Mouse (Mus musculus): ENCODE measurements around the gene A430078G23Rik. TPM values are rescaled to one million over a fixed set of nuclear protein-coding genes. Genes with fewer than 3 reads are reported as not detected.

A430078G23Rik gene
- polyA plus RNA-seq, 1 experiment from 2014 or later: not detected

GRCm38 (mm10) chr8:3421507-3421906, 68.3 kb downstream of the A430078G23Rik start:
- H3K9ac ChIP-seq (ENCODE audit: low read length): no peak overlapping the region
- H3K27me3 ChIP-seq (ENCODE audit: control insufficient read depth, insufficient read depth, low read length): no peaks in the 10 kb centered on the region
- no peaks in the 10 kb centered on the region for H3K9me3 ChIP-seq (ENCODE audit: control insufficient read depth, low read length)
- no peak overlapping the region for H3K4me2 ChIP-seq (ENCODE audit: low read length)
- 85% methylated on average over 5 of the region's 5 CpGs for WGBS
- no peak overlapping the region for H3K27ac ChIP-seq (replicated peaks in 1 of 2; ENCODE audit: control insufficient read depth in 1 of 2, insufficient read depth in 1 of 2, low read depth in 2 of 2, low read length in 2 of 2)
- no peaks in the 10 kb centered on the region for H3K36me3 ChIP-seq (ENCODE audit: control insufficient read depth, insufficient read depth, low read length)
- H3K4me3 ChIP-seq (ENCODE audit: control insufficient read depth in 1 of 2, insufficient read depth in 1 of 2, low read depth in 1 of 2, low read length in 2 of 2): no peak overlapping the region
- peaks cover 21 to 29% of the 10 kb centered on the region in 2 experiments for H3K4me1 ChIP-seq (ENCODE audit: control insufficient read depth in 2 of 2, insufficient read depth in 2 of 2, low read length in 2 of 2)
- no peak for ATAC-seq (ENCODE audit: insufficient number of reproducible peaks, insufficient read depth, low FRiP score, low read depth)

DNA sequence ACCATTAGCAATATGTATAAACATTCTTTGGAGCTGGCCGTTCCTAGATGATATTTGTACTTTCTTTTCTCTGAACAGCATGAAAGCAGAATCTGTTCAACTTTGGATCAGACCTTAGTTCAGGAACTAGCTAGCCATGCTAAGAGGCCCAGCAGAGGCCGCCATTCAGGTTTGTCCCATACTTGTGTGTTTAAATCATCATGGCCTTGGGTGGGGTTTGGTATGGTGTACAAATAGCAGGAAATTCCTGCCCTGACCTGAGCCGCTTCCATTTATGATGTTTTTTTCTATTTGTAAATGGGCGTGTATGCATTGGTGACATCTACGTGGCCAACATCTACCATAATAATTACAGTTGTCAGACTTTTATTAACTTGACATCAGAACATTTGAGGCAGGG, 72.0 kb downstream of the A430078G23Rik start:
- H3K4me2 ChIP-seq (ENCODE audit: low read length): no peak overlapping the region
- no peaks in the 10 kb centered on the region for H3K27me3 ChIP-seq (ENCODE audit: control insufficient read depth, insufficient read depth, low read length)
- H3K9me3 ChIP-seq (ENCODE audit: control insufficient read depth, low read length): no peaks in the 10 kb centered on the region
- H3K9ac ChIP-seq (ENCODE audit: low read length): no peak overlapping the region
- no peak overlapping the region for H3K27ac ChIP-seq (replicated peaks in 1 of 2; ENCODE audit: control insufficient read depth in 1 of 2, insufficient read depth in 1 of 2, low read depth in 2 of 2, low read length in 2 of 2)
- H3K4me3 ChIP-seq (ENCODE audit: control insufficient read depth in 1 of 2, insufficient read depth in 1 of 2, low read depth in 1 of 2, low read length in 2 of 2): no peak overlapping the region
- ATAC-seq (ENCODE audit: insufficient number of reproducible peaks, insufficient read depth, low FRiP score, low read depth): no peak
- H3K36me3 ChIP-seq (ENCODE audit: control insufficient read depth, insufficient read depth, low read length): peaks cover 20% of the 10 kb centered on the region
- peaks cover 3 to 8% of the 10 kb centered on the region in 2 experiments for H3K4me1 ChIP-seq (ENCODE audit: control insufficient read depth in 2 of 2, insufficient read depth in 2 of 2, low read length in 2 of 2)
- 91% methylated on average over 5 of the region's 5 CpGs for WGBS

- Histone ChIP-seq H3K4me2 (ENCODE audit: low read length) (no peak overlapping the region), H3K4me3 (ENCODE audit: control insufficient read depth in 1 of 2, insufficient read depth in 1 of 2, low read depth in 1 of 2, low read length in 2 of 2) (no peak overlapping the region), H3K9ac (ENCODE audit: low read length) (no peak overlapping the region), H3K9me3 (ENCODE audit: control insufficient read depth, low read length) (no peaks in the 10 kb centered on the region), H3K4me1 (ENCODE audit: control insufficient read depth in 2 of 2, insufficient read depth in 2 of 2, low read length in 2 of 2) (peaks cover 0 to 4% of the 10 kb centered on the region in 2 experiments; a peak in 2 of 4 replicates), H3K27me3 (ENCODE audit: control insufficient read depth, insufficient read depth, low read length) (no peaks in the 10 kb centered on the region), H3K36me3 (ENCODE audit: control insufficient read depth, insufficient read depth, low read length) (peaks cover 27% of the 10 kb centered on the region), H3K27ac (replicated peaks in 1 of 2; ENCODE audit: control insufficient read depth in 1 of 2, insufficient read depth in 1 of 2, low read depth in 2 of 2, low read length in 2 of 2) (no peak overlapping the region)
- ATAC-seq (ENCODE audit: insufficient number of reproducible peaks, insufficient read depth, low FRiP score, low read depth): no peak
- WGBS: 86% methylated on average over 3 of the region's 3 CpGs
Measured at GRCm38 (mm10) chr8:3426211-3426610, 73.0 kb downstream of the A430078G23Rik start.

GRCm38 (mm10) chr8:3428426-3428825, 75.2 kb downstream of the A430078G23Rik start:
- Histone ChIP-seq H3K27me3 (ENCODE audit: control insufficient read depth, insufficient read depth, low read length) (no peaks in the 10 kb centered on the region), H3K9ac (ENCODE audit: low read length) (no peak overlapping the region), H3K36me3 (ENCODE audit: control insufficient read depth, insufficient read depth, low read length) (peaks cover 48% of the 10 kb centered on the region), H3K4me3 (ENCODE audit: control insufficient read depth in 1 of 2, insufficient read depth in 1 of 2, low read depth in 1 of 2, low read length in 2 of 2) (no peak overlapping the region), H3K4me2 (ENCODE audit: low read length) (no peak overlapping the region), H3K27ac (replicated peaks in 1 of 2; ENCODE audit: control insufficient read depth in 1 of 2, insufficient read depth in 1 of 2, low read depth in 2 of 2, low read length in 2 of 2) (no peak overlapping the region), H3K4me1 (ENCODE audit: control insufficient read depth in 2 of 2, insufficient read depth in 2 of 2, low read length in 2 of 2) (no peaks in the 10 kb centered on the region), H3K9me3 (ENCODE audit: control insufficient read depth, low read length) (no peaks in the 10 kb centered on the region)
- no peak for ATAC-seq (ENCODE audit: insufficient number of reproducible peaks, insufficient read depth, low FRiP score, low read depth)
- WGBS: 76% methylated on average over 2 of the region's 2 CpGs

- no peak for ATAC-seq (ENCODE audit: insufficient number of reproducible peaks, insufficient read depth, low FRiP score, low read depth)
Measured at GRCm38 (mm10) chr8:3429966-3430365, 76.8 kb downstream of the A430078G23Rik start.

DNA sequence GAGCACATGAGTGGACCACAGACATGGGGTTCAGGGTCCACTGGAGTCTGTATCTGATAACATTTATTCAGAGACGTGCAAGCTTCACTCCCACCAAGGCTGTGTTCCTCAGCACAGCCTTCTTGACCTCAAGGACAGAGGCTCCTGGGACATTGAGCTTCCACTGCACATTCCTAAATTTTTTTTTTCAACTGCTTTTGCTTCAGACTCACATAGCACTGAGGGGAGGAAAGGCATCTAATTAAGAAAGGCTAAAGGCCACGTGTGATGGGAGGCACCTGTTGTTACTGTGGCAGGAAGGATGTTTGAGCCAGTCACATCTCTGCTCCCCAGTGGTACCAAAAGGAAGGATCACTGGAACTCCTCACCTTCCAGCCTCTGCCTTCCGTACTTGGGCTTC, 77.9 kb downstream of the A430078G23Rik start:
- Histone ChIP-seq H3K9me3 (ENCODE audit: control insufficient read depth, low read length) (no peaks in the 10 kb centered on the region), H3K27ac (replicated peaks in 1 of 2; ENCODE audit: control insufficient read depth in 1 of 2, insufficient read depth in 1 of 2, low read depth in 2 of 2, low read length in 2 of 2) (no peak overlapping the region), H3K36me3 (ENCODE audit: control insufficient read depth, insufficient read depth, low read length) (peaks cover 74% of the 10 kb centered on the region), H3K4me1 (ENCODE audit: control insufficient read depth in 2 of 2, insufficient read depth in 2 of 2, low read length in 2 of 2) (no peaks in the 10 kb centered on the region), H3K9ac (ENCODE audit: low read length) (no peak overlapping the region), H3K27me3 (ENCODE audit: control insufficient read depth, insufficient read depth, low read length) (no peaks in the 10 kb centered on the region), H3K4me2 (ENCODE audit: low read length) (no peak overlapping the region), H3K4me3 (ENCODE audit: control insufficient read depth in 1 of 2, insufficient read depth in 1 of 2, low read depth in 1 of 2, low read length in 2 of 2) (no peak overlapping the region)
- 77% methylated on average over 3 of the region's 3 CpGs for WGBS
- ATAC-seq (ENCODE audit: insufficient number of reproducible peaks, insufficient read depth, low FRiP score, low read depth): no peak

More at GRCm38 (mm10) chr8:3429966-3430365, 76.8 kb downstream of the A430078G23Rik start:
- no peak overlapping the region for H3K4me2 ChIP-seq (ENCODE audit: low read length)
- H3K9ac ChIP-seq (ENCODE audit: low read length): no peak overlapping the region
- 63% methylated on average over 2 of the region's 2 CpGs for WGBS
- H3K27me3 ChIP-seq (ENCODE audit: control insufficient read depth, insufficient read depth, low read length): no peaks in the 10 kb centered on the region
- H3K9me3 ChIP-seq (ENCODE audit: control insufficient read depth, low read length): no peaks in the 10 kb centered on the region
- no peak overlapping the region for H3K4me3 ChIP-seq (ENCODE audit: control insufficient read depth in 1 of 2, insufficient read depth in 1 of 2, low read depth in 1 of 2, low read length in 2 of 2)
- no peaks in the 10 kb centered on the region for H3K4me1 ChIP-seq (ENCODE audit: control insufficient read depth in 2 of 2, insufficient read depth in 2 of 2, low read length in 2 of 2)
- H3K36me3 ChIP-seq (ENCODE audit: control insufficient read depth, insufficient read depth, low read length): peaks cover 63% of the 10 kb centered on the region
- H3K27ac ChIP-seq (replicated peaks in 1 of 2; ENCODE audit: control insufficient read depth in 1 of 2, insufficient read depth in 1 of 2, low read depth in 2 of 2, low read length in 2 of 2): no peak overlapping the region

DNA sequence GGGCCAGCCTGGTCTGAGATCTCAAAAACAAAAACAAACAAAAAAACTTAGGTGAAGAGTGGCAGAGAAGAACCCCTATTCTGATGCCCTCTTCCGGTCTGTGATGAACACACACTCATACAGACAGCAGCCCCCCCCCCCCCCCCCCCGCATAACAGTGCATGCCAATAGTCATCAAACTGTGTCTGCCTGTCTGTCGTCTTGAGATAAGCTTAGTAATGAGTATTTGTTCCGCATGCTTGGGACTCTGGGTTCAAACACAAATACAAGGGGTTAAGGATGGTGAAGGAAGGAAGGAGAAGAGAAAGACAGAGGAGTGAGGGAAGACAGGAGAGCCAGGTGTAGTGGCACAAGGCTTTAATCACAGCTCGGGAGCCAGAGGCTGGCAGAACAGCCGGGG, 83.3 kb downstream of the A430078G23Rik start:
- Histone ChIP-seq H3K9me3 (ENCODE audit: control insufficient read depth, low read length) (no peaks in the 10 kb centered on the region), H3K27me3 (ENCODE audit: control insufficient read depth, insufficient read depth, low read length) (no peaks in the 10 kb centered on the region), H3K36me3 (ENCODE audit: control insufficient read depth, insufficient read depth, low read length) (peaks cover 98% of the 10 kb centered on the region), H3K4me1 (ENCODE audit: control insufficient read depth in 2 of 2, insufficient read depth in 2 of 2, low read length in 2 of 2) (no peaks in the 10 kb centered on the region), H3K9ac (ENCODE audit: low read length) (no peak overlapping the region), H3K27ac (replicated peaks in 1 of 2; ENCODE audit: control insufficient read depth in 1 of 2, insufficient read depth in 1 of 2, low read depth in 2 of 2, low read length in 2 of 2) (no peak overlapping the region), H3K4me2 (ENCODE audit: low read length) (no peak overlapping the region), H3K4me3 (ENCODE audit: control insufficient read depth in 1 of 2, insufficient read depth in 1 of 2, low read depth in 1 of 2, low read length in 2 of 2) (no peak overlapping the region)
- WGBS: 77% methylated on average over 5 of the region's 6 CpGs
- ATAC-seq (ENCODE audit: insufficient number of reproducible peaks, insufficient read depth, low FRiP score, low read depth): no peak

GRCm38 (mm10) chr8:3439510-3439909, 86.3 kb downstream of the A430078G23Rik start:
- 70% methylated on average over 12 of the region's 12 CpGs for WGBS
- H3K36me3 ChIP-seq (ENCODE audit: control insufficient read depth, insufficient read depth, low read length): peaks cover 80% of the 10 kb centered on the region
- no peaks in the 10 kb centered on the region for H3K27me3 ChIP-seq (ENCODE audit: control insufficient read depth, insufficient read depth, low read length)
- H3K27ac ChIP-seq (replicated peaks in 1 of 2; ENCODE audit: control insufficient read depth in 1 of 2, insufficient read depth in 1 of 2, low read depth in 2 of 2, low read length in 2 of 2): no peak overlapping the region
- ATAC-seq (ENCODE audit: insufficient number of reproducible peaks, insufficient read depth, low FRiP score, low read depth): no peak
- H3K4me2 ChIP-seq (ENCODE audit: low read length): no peak overlapping the region
- no peak overlapping the region for H3K9ac ChIP-seq (ENCODE audit: low read length)
- H3K4me3 ChIP-seq (ENCODE audit: control insufficient read depth in 1 of 2, insufficient read depth in 1 of 2, low read depth in 1 of 2, low read length in 2 of 2): no peak overlapping the region
- no peaks in the 10 kb centered on the region for H3K9me3 ChIP-seq (ENCODE audit: control insufficient read depth, low read length)
- no peaks in the 10 kb centered on the region for H3K4me1 ChIP-seq (ENCODE audit: control insufficient read depth in 2 of 2, insufficient read depth in 2 of 2, low read length in 2 of 2)
